Comparison of ENCODE assay signal across 18 mouse cellular contexts in the genomic region with DNA sequence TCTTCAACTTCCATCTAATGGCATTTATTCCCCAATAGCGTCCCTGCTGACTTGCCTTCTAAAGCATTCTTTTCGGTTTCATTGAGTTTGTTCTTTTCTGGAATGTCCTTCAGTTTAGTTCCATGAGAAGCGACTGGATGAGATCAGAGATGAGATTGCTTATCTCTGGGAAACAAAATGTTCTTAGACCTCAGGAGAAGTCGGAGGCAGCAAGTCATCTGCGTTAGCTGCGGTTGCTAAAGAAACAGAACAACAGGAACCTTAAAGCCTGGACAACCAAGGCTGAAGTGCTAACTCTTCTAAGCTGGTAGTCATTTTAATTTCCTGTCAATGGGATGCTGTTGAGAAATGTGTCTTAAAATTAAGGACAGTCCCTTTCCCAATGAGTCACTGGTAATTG.
DNase-seq lines count a peak whose midpoint lies in the region; ATAC-seq and TF ChIP-seq lines count a peak whose summit lies in the region.
"Had no signal": no experiment of that assay in that cellular context is flagged by ENCODE, and none has a peak within 500 bp of the region (broad histone marks: within the 10 kb centered on the region; RNA-seq: fewer than 3 reads in every experiment).

No protein-coding gene starts in this region.

- TF ChIP-seq EP300 in stomach, postnatal 0 days (optimal IDR thresholded peaks at IDR 0.05): no peak

- H3K4me1 ChIP-seq in hindbrain, postnatal 0 days (ENCODE audit: insufficient read depth, low read length): peaks cover 6% of the 10 kb centered on the region; the same call in 1 of the 2 replicates
- no peaks in the 10 kb centered on the region for H3K4me1 ChIP-seq in hindbrain, embryonic 12.5 days
- H3K4me1 ChIP-seq in neural tube, embryonic 15.5 days: peaks cover 20% of the 10 kb centered on the region
- H3K4me1 ChIP-seq in stomach, postnatal 0 days (replicated peaks; ENCODE audit: control insufficient read depth, insufficient read depth): peaks cover 3% of the 10 kb centered on the region; the same call in 1 of the 2 replicates
- H3K4me1 ChIP-seq: heart, embryonic 12.5 days; limb, embryonic 13.5 days had no signal

- H3K4me3 ChIP-seq in hindbrain, postnatal 0 days (ENCODE audit: low read length): no peak overlapping the region
- H3K4me3 ChIP-seq in hindbrain, embryonic 12.5 days: no peak overlapping the region
- no peak overlapping the region for H3K4me3 ChIP-seq in neural tube, embryonic 15.5 days (replicated peaks)
- H3K4me3 ChIP-seq in stomach, postnatal 0 days (ENCODE audit: low read depth, low read length): no peak overlapping the region
- H3K4me3 ChIP-seq: heart, embryonic 12.5 days; limb, embryonic 13.5 days; midbrain, embryonic 15.5 days had no signal

- 57% methylated on average over 6 of the region's 6 CpGs for WGBS in hindbrain, postnatal 0 days
- WGBS in hindbrain, embryonic 12.5 days: 81% methylated on average over 6 of the region's 6 CpGs
- WGBS in neural tube, embryonic 15.5 days: 57% methylated on average over 6 of the region's 6 CpGs
- 51% methylated on average over 6 of the region's 6 CpGs for WGBS in stomach, postnatal 0 days

- ATAC-seq in hindbrain, postnatal 0 days: no peak
- ATAC-seq in hindbrain, embryonic 12.5 days (ENCODE audit: low FRiP score): no peak
- no peak for ATAC-seq in neural tube, embryonic 15.5 days (ENCODE audit: low FRiP score)
- peak; percentile 10; the same call in 1 of the 2 replicates for ATAC-seq in stomach, postnatal 0 days (ENCODE audit: low FRiP score, low TSS enrichment)
- ATAC-seq: activated CD4-positive, CD25-positive, alpha-beta regulatory T cell, adult 4 months; forebrain, embryonic 14.5 days; midbrain, embryonic 15.5 days; Patski had no signal

- H3K36me3 ChIP-seq in hindbrain, postnatal 0 days (ENCODE audit: insufficient read depth, low read length): no peaks in the 10 kb centered on the region
- H3K36me3 ChIP-seq in hindbrain, embryonic 12.5 days: no peaks in the 10 kb centered on the region
- H3K36me3 ChIP-seq in neural tube, embryonic 15.5 days: no peaks in the 10 kb centered on the region
- no peaks in the 10 kb centered on the region for H3K36me3 ChIP-seq in stomach, postnatal 0 days (ENCODE audit: control insufficient read depth, insufficient read depth, low read length)
- H3K36me3 ChIP-seq: heart, embryonic 12.5 days; limb, embryonic 13.5 days; midbrain, embryonic 15.5 days had no signal

- DNase-seq in hindbrain, postnatal 0 days (ENCODE audit: low spot score): peak; percentile 19
- DNase-seq in lung, postnatal 10 days: peak; percentile 18
- DNase-seq in lung, postnatal 4 days: no peak
- DNase-seq in stomach, postnatal 0 days (ENCODE audit: low spot score): no peak
- no peak for DNase-seq in thymus, postnatal 36 days
- DNase-seq: cerebellum, adult 11 months; cerebellum, postnatal 36 days; heart, postnatal 36 days; thymus, adult 18-20 months had no signal

- H3K9me3 ChIP-seq in hindbrain, postnatal 0 days (ENCODE audit: low read length): no peaks in the 10 kb centered on the region
- H3K9me3 ChIP-seq in hindbrain, embryonic 12.5 days (replicated peaks): no peaks in the 10 kb centered on the region
- H3K9me3 ChIP-seq in neural tube, embryonic 15.5 days (replicated peaks): no peaks in the 10 kb centered on the region
- H3K9me3 ChIP-seq in stomach, postnatal 0 days (ENCODE audit: control insufficient read depth, low read length): no peaks in the 10 kb centered on the region
- H3K9me3 ChIP-seq: heart, embryonic 12.5 days; limb, embryonic 13.5 days; midbrain, embryonic 15.5 days had no signal

- no peak overlapping the region for H3K4me2 ChIP-seq in hindbrain, postnatal 0 days (ENCODE audit: low read depth, low read length)
- no peak overlapping the region for H3K4me2 ChIP-seq in hindbrain, embryonic 12.5 days (replicated peaks)
- H3K4me2 ChIP-seq in neural tube, embryonic 15.5 days: no peak overlapping the region
- no peak overlapping the region for H3K4me2 ChIP-seq in stomach, postnatal 0 days (replicated peaks; ENCODE audit: low read depth)
- H3K4me2 ChIP-seq: heart, embryonic 12.5 days; limb, embryonic 13.5 days; midbrain, embryonic 15.5 days had no signal

- TF ChIP-seq CTCF in hindbrain, postnatal 0 days (IDR thresholded peaks at IDR 0.05; ENCODE audit: low read depth): no peak
- no peak for TF ChIP-seq CTCF in stomach, postnatal 0 days (IDR thresholded peaks at IDR 0.05; ENCODE audit: low read depth)

- no peak overlapping the region for H3K9ac ChIP-seq in hindbrain, postnatal 0 days (replicated peaks; ENCODE audit: low read length)
- no peak overlapping the region for H3K9ac ChIP-seq in hindbrain, embryonic 12.5 days
- no peak overlapping the region for H3K9ac ChIP-seq in neural tube, embryonic 15.5 days (replicated peaks)
- H3K9ac ChIP-seq in stomach, postnatal 0 days (ENCODE audit: low read length): no peak overlapping the region
- H3K9ac ChIP-seq: heart, embryonic 12.5 days; limb, embryonic 13.5 days; liver, embryonic 14.5 days; midbrain, embryonic 15.5 days had no signal

- H3K27me3 ChIP-seq in hindbrain, postnatal 0 days (ENCODE audit: insufficient read depth, low read length): no peaks in the 10 kb centered on the region
- no peaks in the 10 kb centered on the region for H3K27me3 ChIP-seq in hindbrain, embryonic 12.5 days
- no peaks in the 10 kb centered on the region for H3K27me3 ChIP-seq in neural tube, embryonic 15.5 days (replicated peaks)
- no peaks in the 10 kb centered on the region for H3K27me3 ChIP-seq in stomach, postnatal 0 days (ENCODE audit: control insufficient read depth, insufficient read depth, low read length)
- H3K27me3 ChIP-seq: heart, embryonic 12.5 days; limb, embryonic 13.5 days; midbrain, embryonic 15.5 days had no signal

- H3K27ac ChIP-seq in hindbrain, postnatal 0 days: no peak overlapping the region
- no peak overlapping the region for H3K27ac ChIP-seq in hindbrain, embryonic 12.5 days
- H3K27ac ChIP-seq in neural tube, embryonic 15.5 days (replicated peaks): peak overlapping the region; percentile 7; the same call in 1 of the 2 replicates
- H3K27ac ChIP-seq in stomach, postnatal 0 days (replicated peaks): peak overlapping the region; percentile 65
- H3K27ac ChIP-seq: limb, embryonic 13.5 days; liver, embryonic 14.5 days; midbrain, embryonic 15.5 days had no signal

Comparison
In these comparisons a context has a peak if more than half of its experiments do, and no peak if none do; other contexts are left out.
1. DNase-seq: peak in hindbrain, postnatal 0 days (single experiment) and lung, postnatal 10 days (single experiment); none in lung, postnatal 4 days (0 of 2), stomach, postnatal 0 days (single experiment) and thymus, postnatal 36 days (0 of 2).
2. H3K27ac ChIP-seq: peak in neural tube, embryonic 15.5 days (single experiment) and stomach, postnatal 0 days (single experiment); none in hindbrain, postnatal 0 days (single experiment) and hindbrain, embryonic 12.5 days (single experiment).